Mouse (Mus musculus): ENCODE results near the gene Parp11. TPM values are rescaled to one million over a fixed set of nuclear protein-coding genes. Genes with fewer than 3 reads are reported as not detected.

Gene Parp11
- 4.2 and 4.5 TPM in 2 replicates for polyA plus RNA-seq (2012)

DNA sequence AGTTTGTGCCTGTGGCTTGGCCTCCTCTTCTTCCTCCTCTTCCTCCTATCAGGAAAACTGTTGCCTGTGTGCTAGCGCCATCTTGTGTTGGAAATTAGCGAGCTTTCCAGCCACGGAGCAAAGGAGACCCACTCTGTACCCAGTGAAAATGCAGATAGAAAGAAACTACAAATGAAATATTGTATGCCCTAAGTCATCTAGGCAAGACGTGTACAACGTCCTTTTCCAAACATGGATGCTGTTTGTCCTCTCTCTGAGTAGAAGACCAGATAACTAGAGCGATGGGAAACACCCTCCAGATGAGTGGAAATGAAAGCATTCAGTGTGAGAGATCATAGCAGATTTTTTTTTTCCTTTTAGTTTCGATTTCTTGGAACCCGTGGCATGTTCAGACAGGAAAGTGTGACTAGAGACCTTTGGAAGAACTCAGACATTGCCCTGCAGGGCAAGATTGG is at the start of gene Parp11:
Parp11 (plus strand) TSS at position 405 of the 455 bp plus-strand sequence.

Other genes starting within 250 kb of the Parp11 start
- gene Cracr2a, start 114.5 kb downstream of the Parp11 start, polyA plus RNA-seq (2012): 3.1 and 3.6 TPM in 2 replicates